Mouse (Mus musculus): ENCODE data around the gene Nup210. TPM values are rescaled to one million over a fixed set of nuclear protein-coding genes. Genes with fewer than 3 reads are reported as not detected.

The Nup210 gene
- polyA plus RNA-seq, 1 experiment from 2014 or later: 17.1 TPM

GRCm38 (mm10) chr6:91156062-91156461 lies 39.4 kb upstream of the Nup210 start:
- Histone ChIP-seq H3K4me1 (peaks cover 51% of the 10 kb centered on the region), H3K9me3 (no peaks in the 10 kb centered on the region), H3K27me3 (replicated peaks) (no peaks in the 10 kb centered on the region), H3K27ac (peak overlapping the region; percentile 47; the same call in 1 of the 2 replicates), H3K9ac (0 out of 2 replicates have a peak overlapping the region, but pooled peaks have one; percentile 3), H3K36me3 (no peaks in the 10 kb centered on the region), H3K4me3 (peak overlapping the region; percentile 70; the same call in 1 of the 2 replicates), H3K4me2 (replicated peaks) (peak overlapping the region; percentile 74)
- WGBS: 20% methylated on average over 4 of the region's 4 CpGs
- ATAC-seq (ENCODE audit: low FRiP score, low read depth): peak; percentile 2; the same call in 1 of the 2 replicates

GRCm38 (mm10) chr6:91155286-91155685 lies 38.7 kb upstream of the Nup210 start:
- no peak for ATAC-seq (ENCODE audit: low FRiP score, low read depth)
- Histone ChIP-seq H3K27me3 (replicated peaks) (no peaks in the 10 kb centered on the region), H3K9ac (no peak overlapping the region), H3K9me3 (no peaks in the 10 kb centered on the region), H3K4me3 (no peak overlapping the region), H3K4me1 (peaks cover 44% of the 10 kb centered on the region), H3K36me3 (no peaks in the 10 kb centered on the region), H3K4me2 (replicated peaks) (no peak overlapping the region), H3K27ac (no peak overlapping the region)
- 79% methylated on average over 3 of the region's 3 CpGs for WGBS

DNA sequence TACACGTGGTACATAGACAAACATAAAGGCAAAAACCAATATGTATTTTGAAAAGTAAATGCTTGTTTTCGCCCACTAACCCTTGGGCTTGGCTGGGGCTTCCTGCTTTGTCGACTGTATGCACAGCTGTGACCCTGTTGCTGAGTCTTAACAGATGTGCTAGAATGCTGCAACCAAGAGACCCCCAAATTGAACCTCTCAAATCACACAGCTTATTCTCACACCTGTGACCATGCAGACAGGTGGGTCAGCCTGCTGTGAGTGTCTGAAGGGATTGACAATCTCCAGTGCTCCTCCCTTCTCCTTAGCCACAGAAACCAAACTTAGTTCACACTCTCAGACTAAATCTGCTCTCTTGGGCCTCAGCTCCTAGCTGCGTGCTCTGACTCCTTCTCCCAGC lies 38.1 kb upstream of the Nup210 start:
- Histone ChIP-seq H3K27ac (no peak overlapping the region), H3K4me1 (peaks cover 39% of the 10 kb centered on the region)

GRCm38 (mm10) chr6:91153549-91154064 lies 37.0 kb upstream of the Nup210 start:
- 2% methylated on average over 10 of the region's 10 CpGs for WGBS
- no peaks in the 10 kb centered on the region for H3K9me3 ChIP-seq
- no peaks in the 10 kb centered on the region for H3K36me3 ChIP-seq
- no peaks in the 10 kb centered on the region for H3K27me3 ChIP-seq (replicated peaks)
- peak; percentile 60 for ATAC-seq (ENCODE audit: low FRiP score, low read depth)
- peak overlapping the region; percentile 25; the same call in 1 of the 2 replicates for H3K4me3 ChIP-seq
- peaks cover 29% of the 10 kb centered on the region for H3K4me1 ChIP-seq
- H3K4me2 ChIP-seq (replicated peaks): peak overlapping the region; percentile 49
- no peak overlapping the region for H3K27ac ChIP-seq
- no peak overlapping the region for H3K9ac ChIP-seq

More for the DNA sequence above, 38.1 kb upstream of the Nup210 start:
- no peak overlapping the region for H3K4me2 ChIP-seq (replicated peaks)
- no peak overlapping the region for H3K9ac ChIP-seq
- no peak overlapping the region for H3K4me3 ChIP-seq
- WGBS: 60% methylated on average over 4 of the region's 4 CpGs
- H3K9me3 ChIP-seq: no peaks in the 10 kb centered on the region
- no peaks in the 10 kb centered on the region for H3K27me3 ChIP-seq (replicated peaks)
- ATAC-seq (ENCODE audit: low FRiP score, low read depth): no peak
- H3K36me3 ChIP-seq: no peaks in the 10 kb centered on the region

DNA sequence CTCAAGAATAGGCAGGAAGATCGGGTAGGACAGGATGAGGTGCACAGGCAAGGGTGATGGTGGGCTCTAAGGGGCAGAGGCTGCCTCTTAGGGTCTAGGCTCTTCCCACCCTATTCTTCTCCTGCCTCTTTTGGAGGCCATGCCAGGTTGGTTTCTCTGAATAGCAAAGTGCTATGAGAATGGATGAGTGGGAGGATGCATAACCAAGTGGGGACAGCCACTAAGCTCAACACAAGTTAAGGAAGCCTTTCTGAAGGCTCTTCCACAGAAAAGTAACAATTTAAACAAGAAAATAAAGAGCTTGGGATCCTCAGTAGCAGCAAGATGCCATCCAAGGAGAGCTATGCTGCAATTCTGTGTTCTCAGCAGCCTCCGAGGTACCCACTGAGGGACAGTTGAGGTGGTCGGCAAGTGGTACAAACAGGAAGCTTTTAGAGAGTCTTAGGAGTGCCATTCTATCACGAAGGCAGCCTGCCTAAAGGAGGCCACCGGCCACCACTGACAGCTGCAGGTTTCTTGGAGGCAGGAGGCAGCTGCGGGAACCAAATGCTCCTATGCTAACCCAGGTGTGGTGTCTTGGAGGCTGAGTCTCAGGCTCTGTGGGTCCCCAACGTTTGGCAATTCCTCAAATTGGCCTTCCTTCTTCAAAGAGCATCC lies 36.4 kb upstream of the Nup210 start:
- no peaks in the 10 kb centered on the region for H3K36me3 ChIP-seq
- 43% methylated on average over 7 of the region's 7 CpGs for WGBS
- H3K4me3 ChIP-seq: no peak overlapping the region
- H3K27me3 ChIP-seq (replicated peaks): no peaks in the 10 kb centered on the region
- ATAC-seq (ENCODE audit: low FRiP score, low read depth): no peak
- peak overlapping the region; percentile 49; the same call in 1 of the 2 replicates for H3K4me2 ChIP-seq (replicated peaks)
- H3K9ac ChIP-seq: no peak overlapping the region
- H3K9me3 ChIP-seq: no peaks in the 10 kb centered on the region
- peaks cover 28% of the 10 kb centered on the region for H3K4me1 ChIP-seq
- H3K27ac ChIP-seq: no peak overlapping the region

DNA sequence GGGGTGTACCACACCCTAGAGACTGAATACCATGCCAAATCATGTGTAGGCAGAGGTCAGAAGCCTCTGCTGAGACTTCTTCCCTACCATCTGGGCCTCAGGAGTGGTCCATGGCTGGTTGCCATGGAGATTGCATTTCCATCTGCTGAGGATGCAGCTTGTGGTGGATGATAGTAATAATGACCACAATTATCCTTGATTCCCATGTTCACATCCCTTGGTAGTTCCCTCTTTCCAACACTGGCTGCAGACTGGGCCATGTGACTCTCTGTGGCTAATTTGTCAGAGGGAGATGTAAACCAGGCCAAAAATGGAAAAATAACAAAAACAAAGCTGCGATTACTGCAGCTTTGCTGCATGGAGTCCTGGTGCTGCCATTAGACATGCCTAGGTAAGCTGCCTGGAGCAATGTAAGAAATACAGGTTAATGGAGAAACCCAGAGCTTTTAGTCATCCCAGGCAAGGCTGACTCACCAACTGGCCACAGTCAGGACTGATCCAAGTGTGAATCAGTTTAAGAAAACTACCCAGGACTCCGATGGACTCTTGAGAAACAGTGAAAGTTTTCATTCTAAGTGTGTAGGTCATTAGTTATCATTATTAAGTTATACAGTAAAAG lies 30.6 kb upstream of the Nup210 start:
- Histone ChIP-seq H3K36me3 (no peaks in the 10 kb centered on the region), H3K4me1 (0 out of 2 replicates have a peak, but pooled peaks cover 10% of the 10 kb centered on the region), H3K27me3 (replicated peaks) (no peaks in the 10 kb centered on the region), H3K9me3 (no peaks in the 10 kb centered on the region), H3K4me3 (no peak overlapping the region), H3K27ac (peak overlapping the region; percentile 67), H3K4me2 (replicated peaks) (no peak overlapping the region), H3K9ac (no peak overlapping the region)
- 70% methylated on average over 2 of the region's 2 CpGs for WGBS
- ATAC-seq (ENCODE audit: low FRiP score, low read depth): peak; percentile 82

DNA sequence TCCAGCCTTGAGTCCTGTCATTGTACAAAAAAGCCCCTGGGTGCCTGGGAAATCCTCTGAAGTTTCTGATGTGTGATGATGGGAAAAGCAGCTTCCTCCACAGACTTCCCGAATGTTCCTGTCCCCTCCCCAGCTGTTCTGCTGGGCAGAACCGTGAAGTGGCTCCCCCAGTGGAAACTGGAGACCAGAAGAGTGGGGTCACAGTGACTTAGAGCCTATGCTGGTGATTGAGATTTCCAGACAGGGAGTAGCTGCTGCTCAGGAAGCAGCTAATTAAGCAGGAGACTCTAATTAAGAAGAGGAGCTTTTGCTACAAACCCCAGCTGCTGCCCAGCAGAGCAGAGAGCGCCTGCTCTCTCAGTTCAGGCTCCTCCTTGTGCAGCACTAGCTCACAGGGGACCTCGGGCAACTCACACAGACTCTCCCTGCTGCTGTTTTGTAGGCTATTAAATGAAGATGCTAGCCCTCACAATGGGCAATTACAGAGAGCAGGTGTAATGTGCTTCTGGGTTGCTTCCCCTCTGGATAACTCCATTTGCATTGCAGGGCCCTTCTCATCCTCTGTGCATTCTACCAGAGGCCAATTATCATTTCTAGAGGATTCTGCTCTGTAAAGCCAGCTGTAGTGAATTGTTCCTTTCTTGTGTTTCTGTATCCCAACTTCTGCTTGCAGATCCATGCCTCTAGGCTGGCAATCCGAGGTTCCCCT lies 30.0 kb upstream of the Nup210 start:
- H3K9ac ChIP-seq: no peak overlapping the region
- peak; percentile 88 for ATAC-seq (ENCODE audit: low FRiP score, low read depth)

GRCm38 (mm10) chr6:91145572-91145971 lies 28.9 kb upstream of the Nup210 start:
- no peak overlapping the region for H3K9ac ChIP-seq
- no peak overlapping the region; the same call in 1 of the 2 replicates for H3K27ac ChIP-seq
- H3K9me3 ChIP-seq: no peaks in the 10 kb centered on the region
- H3K4me2 ChIP-seq (replicated peaks): no peak overlapping the region
- no peaks in the 10 kb centered on the region for H3K27me3 ChIP-seq (replicated peaks)
- ATAC-seq (ENCODE audit: low FRiP score, low read depth): no peak
- no peak overlapping the region for H3K4me3 ChIP-seq
- no peaks in the 10 kb centered on the region for H3K36me3 ChIP-seq
- 70% methylated on average over 5 of the region's 5 CpGs for WGBS
- H3K4me1 ChIP-seq: 0 out of 2 replicates have a peak, but pooled peaks cover 10% of the 10 kb centered on the region

More for the DNA sequence above, 30.0 kb upstream of the Nup210 start:
- Histone ChIP-seq H3K4me3 (no peak overlapping the region), H3K9me3 (no peaks in the 10 kb centered on the region), H3K4me2 (replicated peaks) (no peak overlapping the region), H3K27me3 (replicated peaks) (no peaks in the 10 kb centered on the region), H3K36me3 (no peaks in the 10 kb centered on the region), H3K27ac (peak overlapping the region; percentile 67), H3K4me1 (0 out of 2 replicates have a peak, but pooled peaks cover 10% of the 10 kb centered on the region)
- 23% methylated on average over 5 of the region's 5 CpGs for WGBS

GRCm38 (mm10) chr6:91145056-91145455 lies 28.4 kb upstream of the Nup210 start:
- Histone ChIP-seq H3K4me3 (no peak overlapping the region), H3K9me3 (no peaks in the 10 kb centered on the region), H3K9ac (no peak overlapping the region), H3K27me3 (replicated peaks) (no peaks in the 10 kb centered on the region), H3K4me2 (replicated peaks) (no peak overlapping the region), H3K36me3 (no peaks in the 10 kb centered on the region), H3K4me1 (0 out of 2 replicates have a peak, but pooled peaks cover 10% of the 10 kb centered on the region), H3K27ac (no peak overlapping the region)
- 73% methylated on average over 3 of the region's 3 CpGs for WGBS
- ATAC-seq (ENCODE audit: low FRiP score, low read depth): no peak

- 32% methylated on average over 4 of the region's 4 CpGs for WGBS
- Histone ChIP-seq H3K36me3 (no peaks in the 10 kb centered on the region), H3K9me3 (no peaks in the 10 kb centered on the region), H3K4me2 (replicated peaks) (no peak overlapping the region), H3K27me3 (replicated peaks) (no peaks in the 10 kb centered on the region), H3K4me1 (no peaks in the 10 kb centered on the region), H3K9ac (no peak overlapping the region), H3K27ac (no peak overlapping the region), H3K4me3 (no peak overlapping the region)
- peak; percentile 25; the same call in 1 of the 2 replicates for ATAC-seq (ENCODE audit: low FRiP score, low read depth)
Observed at GRCm38 (mm10) chr6:91139846-91140245, 23.2 kb upstream of the Nup210 start.

DNA sequence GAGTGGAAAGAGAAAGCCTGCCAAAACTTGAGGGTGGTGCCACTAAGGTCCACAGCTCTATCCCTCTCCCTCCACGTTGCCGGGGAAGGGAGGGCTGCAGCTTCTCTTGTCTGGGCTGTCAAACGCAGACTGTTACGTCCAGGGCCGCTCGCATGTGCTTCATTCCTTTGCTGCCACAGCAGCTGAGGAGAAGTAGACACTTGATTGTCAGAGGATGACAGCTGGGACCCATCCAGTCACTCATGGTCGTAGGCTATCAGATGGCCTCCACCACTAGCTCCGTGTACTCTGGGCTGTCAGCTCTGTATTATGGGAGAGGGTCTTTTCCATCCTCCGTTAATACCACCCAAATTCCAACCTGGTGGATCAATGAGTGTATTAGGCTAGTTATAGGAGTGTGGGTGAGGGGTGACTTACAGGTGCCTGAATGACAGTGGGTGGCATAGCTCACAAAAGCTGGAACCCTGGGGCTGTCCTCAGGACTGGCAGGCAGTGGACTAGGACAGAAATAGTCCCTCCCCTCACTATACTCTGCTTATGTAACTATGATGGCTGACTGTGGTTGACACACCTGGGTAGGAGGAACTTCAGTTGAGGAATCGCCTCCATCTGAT lies 20.8 kb upstream of the Nup210 start:
- H3K27me3 ChIP-seq (replicated peaks): no peaks in the 10 kb centered on the region
- no peaks in the 10 kb centered on the region for H3K4me1 ChIP-seq
- H3K9me3 ChIP-seq: no peaks in the 10 kb centered on the region
- WGBS: 87% methylated on average over 10 of the region's 10 CpGs
- no peak overlapping the region for H3K4me2 ChIP-seq (replicated peaks)
- ATAC-seq (ENCODE audit: low FRiP score, low read depth): no peak
- H3K27ac ChIP-seq: no peak overlapping the region
- H3K36me3 ChIP-seq: no peaks in the 10 kb centered on the region
- H3K4me3 ChIP-seq: no peak overlapping the region
- H3K9ac ChIP-seq: no peak overlapping the region

DNA sequence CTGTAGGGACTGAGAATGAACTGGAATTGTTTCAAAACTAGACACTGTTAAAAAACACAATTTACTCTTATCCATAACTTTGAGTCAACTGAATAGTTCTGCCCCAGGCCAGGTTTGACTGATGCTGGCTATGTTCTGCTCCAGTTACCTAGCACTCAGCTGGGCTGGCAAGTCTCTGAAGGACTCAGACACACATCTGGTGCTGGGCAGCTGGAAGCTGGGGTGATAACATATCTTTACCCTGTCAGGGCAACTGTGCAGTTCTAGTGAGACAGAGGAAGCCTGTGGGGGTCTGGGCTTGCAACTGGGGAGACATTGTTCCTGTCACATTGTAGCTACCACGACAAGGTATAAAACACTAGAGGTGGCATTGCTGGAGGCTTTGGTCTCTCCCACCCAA lies 14.2 kb upstream of the Nup210 start:
- H3K27me3 ChIP-seq (replicated peaks): no peaks in the 10 kb centered on the region
- H3K27ac ChIP-seq: no peak overlapping the region
- no peak overlapping the region for H3K9ac ChIP-seq
- no peaks in the 10 kb centered on the region for H3K4me1 ChIP-seq
- H3K4me3 ChIP-seq: no peak overlapping the region
- no peaks in the 10 kb centered on the region for H3K36me3 ChIP-seq
- H3K4me2 ChIP-seq (replicated peaks): no peak overlapping the region
- no peak for ATAC-seq (ENCODE audit: low FRiP score, low read depth)
- 62% methylated on average over 1 of the region's 1 CpGs for WGBS
- no peaks in the 10 kb centered on the region for H3K9me3 ChIP-seq

All from neural tube, embryonic 12.5 days (tissue).